Mouse (Mus musculus): Measurements from ENCODE around the gene Parpbp. TPM values are rescaled to one million over a fixed set of nuclear protein-coding genes. Genes with fewer than 3 reads are reported as not detected.

The Parpbp gene
- total RNA-seq, 2 experiments from 2014 or later = 9.5 to 34.2 TPM

Other genes with a start within 250 kb of the Parpbp start
- gene Pmch, start 55.9 kb downstream of the Parpbp start, total RNA-seq (2014; fragmentation: Nextera tagmentation) = not detected in 2 replicates
- not detected in 2 replicates for gene Pmch, start 55.9 kb downstream of the Parpbp start, total RNA-seq (2017)
- gene Nup37, start 51 bp upstream of the Parpbp start, total RNA-seq (2014; fragmentation: Nextera tagmentation) = 37.2 and 57.7 TPM in 2 replicates
- gene Nup37, start 51 bp upstream of the Parpbp start, total RNA-seq (2017) = 89.4 and 125 TPM in 2 replicates
- 69.6 and 93.3 TPM in 2 replicates for gene Washc3, start 54.2 kb upstream of the Parpbp start, total RNA-seq (2014; fragmentation: Nextera tagmentation)
- gene Washc3, start 54.2 kb upstream of the Parpbp start, total RNA-seq (2017) = 33.0 and 33.9 TPM in 2 replicates
- 21.7 and 34.6 TPM in 2 replicates for gene Dram1, start 232.1 kb upstream of the Parpbp start, total RNA-seq (2014; fragmentation: Nextera tagmentation)
- 24.8 and 33.2 TPM in 2 replicates for gene Dram1, start 232.1 kb upstream of the Parpbp start, total RNA-seq (2017)
- 80.5 and 85.2 TPM in 2 replicates for gene Gnptab, start 232.2 kb upstream of the Parpbp start, total RNA-seq (2014; fragmentation: Nextera tagmentation)
- gene Gnptab, start 232.2 kb upstream of the Parpbp start, total RNA-seq (2017) = 53.4 and 62.9 TPM in 2 replicates

All from granulocyte monocyte progenitor cell, adult 5-6 weeks (primary cell).